Mouse (Mus musculus): ENCODE data around the gene Ogfr. TPM values are rescaled to one million over a fixed set of nuclear protein-coding genes. Genes with fewer than 3 reads are reported as not detected.

Gene Ogfr
- polyA plus RNA-seq, 1 experiment from 2014 or later, result 50.5 TPM

Other genes with a start within 250 kb of the Ogfr start
- gene Slco4a1, start 133.0 kb upstream of the Ogfr start, polyA plus RNA-seq (2018), result 0.09 to 0.52 TPM (median 0.23 TPM) in 3 replicates
- gene Ntsr1, start 89.3 kb upstream of the Ogfr start, polyA plus RNA-seq (2018), result not detected in 3 replicates
- gene Mrgbp, start 7.9 kb upstream of the Ogfr start, polyA plus RNA-seq (2018), result 10.5 to 13.5 TPM (median 12.5 TPM) in 3 replicates
- 0.16 to 0.52 TPM (median 0.27 TPM) in 3 replicates for gene Col9a3, start 8.5 kb downstream of the Ogfr start, polyA plus RNA-seq (2018)
- not detected in 3 replicates for gene Tcfl5, start 53.5 kb downstream of the Ogfr start, polyA plus RNA-seq (2018)
- 17.6 to 19.3 TPM (median 18.6 TPM) in 3 replicates for gene Dido1, start 120.8 kb downstream of the Ogfr start, polyA plus RNA-seq (2018)
- gene Gid8, start 120.9 kb downstream of the Ogfr start, polyA plus RNA-seq (2018), result 52.4 to 57.0 TPM (median 56.0 TPM) in 3 replicates
- gene Slc17a9, start 136.0 kb downstream of the Ogfr start, polyA plus RNA-seq (2018), result 3.8 to 5.6 TPM (median 5.4 TPM) in 3 replicates
- gene Bhlhe23, start 187.7 kb downstream of the Ogfr start, polyA plus RNA-seq (2018), result not detected in 3 replicates